Mouse (Mus musculus) liver, adult (tissue): ENCODE data around the gene Hectd4.

Source experiments
- GATA4 ChIP-seq: IDR thresholded peaks from 2 replicates; pipeline ENCODE4 v1.6.1; 2014; ENCODE audit warnings: mild to moderate bottlenecking, low read length; ENCODE audit not compliant: insufficient replicate concordance

Hectd4 gene

GRCm38 (mm10) chr5:121224856-121225255, 4.8 kb downstream of the Hectd4 start:
- TF ChIP-seq GATA4: no peak

- no peak for TF ChIP-seq GATA4
Observed at GRCm38 (mm10) chr5:121225854-121226253, 5.8 kb downstream of the Hectd4 start.

- no peak for TF ChIP-seq GATA4
Observed at GRCm38 (mm10) chr5:121226406-121226805, 6.4 kb downstream of the Hectd4 start.

GRCm38 (mm10) chr5:121226845-121227244, 6.8 kb downstream of the Hectd4 start:
- no peak for TF ChIP-seq GATA4

- no peak for TF ChIP-seq GATA4
Observed at GRCm38 (mm10) chr5:121229182-121229581, 9.2 kb downstream of the Hectd4 start.

- no peak for TF ChIP-seq GATA4
Observed at GRCm38 (mm10) chr5:121230811-121231210, 10.8 kb downstream of the Hectd4 start.

GRCm38 (mm10) chr5:121232789-121233188, 12.8 kb downstream of the Hectd4 start:
- TF ChIP-seq GATA4: no peak

- no peak for TF ChIP-seq GATA4
Observed at GRCm38 (mm10) chr5:121233726-121234125, 13.7 kb downstream of the Hectd4 start.

GRCm38 (mm10) chr5:121236171-121236570, 16.2 kb downstream of the Hectd4 start:
- no peak for TF ChIP-seq GATA4

GRCm38 (mm10) chr5:121238208-121238607, 18.2 kb downstream of the Hectd4 start:
- TF ChIP-seq GATA4: no peak

- TF ChIP-seq GATA4: no peak
Observed at GRCm38 (mm10) chr5:121239846-121240245, 19.8 kb downstream of the Hectd4 start.

- no peak for TF ChIP-seq GATA4
Observed at GRCm38 (mm10) chr5:121241182-121241581, 21.2 kb downstream of the Hectd4 start.

GRCm38 (mm10) chr5:121242261-121242660, 22.2 kb downstream of the Hectd4 start:
- no peak for TF ChIP-seq GATA4

- no peak for TF ChIP-seq GATA4
Observed at GRCm38 (mm10) chr5:121242701-121243100, 22.7 kb downstream of the Hectd4 start.

- TF ChIP-seq GATA4: no peak
Observed at GRCm38 (mm10) chr5:121243676-121244364, 23.8 kb downstream of the Hectd4 start.

- TF ChIP-seq GATA4: no peak
Observed at GRCm38 (mm10) chr5:121244365-121244731, 24.3 kb downstream of the Hectd4 start.

GRCm38 (mm10) chr5:121245201-121245600, 25.2 kb downstream of the Hectd4 start:
- no peak for TF ChIP-seq GATA4
